Mouse (Mus musculus): ENCODE data around the gene Nrxn2. TPM values are rescaled to one million over a fixed set of nuclear protein-coding genes. Genes with fewer than 3 reads are reported as not detected.

Gene Nrxn2
- polyA plus RNA-seq (2012): 0.15 and 0.38 TPM in 2 replicates

GRCm38 (mm10) chr19:6418233-6418879 lies at the start of gene Nrxn2:
Nrxn2 (plus strand) TSS chr19:6418731.

DNA sequence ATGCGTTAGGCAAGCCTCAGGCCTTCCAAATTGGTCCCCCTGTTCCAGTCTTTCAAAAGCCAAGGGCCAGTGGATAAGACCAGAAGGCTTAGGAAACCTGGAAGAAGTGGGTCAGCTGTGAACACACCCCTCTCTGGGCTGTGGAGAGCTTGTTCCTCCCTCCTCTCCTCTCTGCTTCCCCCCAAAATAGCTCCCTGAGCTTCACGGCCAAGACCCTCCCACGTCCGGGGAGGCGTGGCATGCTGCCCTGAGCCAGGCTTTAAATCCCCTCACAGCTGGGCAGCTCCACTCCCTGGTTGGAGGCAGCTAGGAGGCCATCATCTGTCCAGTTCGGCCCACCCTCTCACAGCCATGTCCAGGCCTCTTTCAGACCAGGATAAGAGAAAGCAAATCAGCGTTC lies 34.4 kb upstream of the Nrxn2 start, which contains the start of gene Pygm:
Pygm (plus strand) TSS at position 272 of the 400 bp plus-strand sequence.

DNA sequence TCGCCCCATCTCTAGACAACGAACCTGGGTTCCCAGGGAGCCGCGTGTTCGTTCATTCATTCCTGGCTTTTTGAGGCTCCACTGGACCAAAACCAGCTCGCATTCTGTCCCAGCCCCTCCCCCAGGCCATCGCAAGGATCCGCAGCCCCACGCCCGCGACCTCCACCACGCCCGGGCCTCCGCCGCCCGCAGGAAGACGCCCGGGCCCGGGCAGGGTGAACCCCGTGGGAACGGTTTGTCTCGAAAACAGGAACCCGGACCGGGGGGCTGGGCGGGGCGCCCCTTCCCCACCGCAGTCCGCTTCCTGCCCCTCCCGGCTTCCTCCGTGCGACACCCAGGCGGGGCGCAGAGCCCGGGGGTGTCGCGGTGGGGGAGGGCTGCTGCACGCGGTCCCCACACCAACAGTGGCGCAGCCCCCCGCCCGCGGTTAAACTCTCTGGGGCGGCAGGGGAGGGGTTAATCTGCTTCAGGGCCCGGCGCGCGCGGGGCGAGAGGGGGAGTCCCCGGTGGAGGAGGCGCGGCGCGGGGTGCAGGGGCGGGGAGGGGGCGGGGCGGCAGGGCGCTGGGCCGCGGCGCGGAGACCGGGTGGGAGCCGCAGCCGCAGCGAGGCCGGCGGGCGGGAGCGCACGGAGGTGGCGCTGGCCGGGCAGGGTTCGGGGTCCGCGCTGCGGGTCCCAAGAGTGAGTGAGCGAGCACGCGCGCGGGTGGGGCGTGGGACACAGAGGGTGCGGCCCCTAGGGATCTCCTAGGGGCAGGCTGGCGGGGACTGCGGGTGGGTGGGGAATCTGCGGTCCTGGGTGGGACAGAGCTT lies 19.0 kb upstream of the Nrxn2 start, which contains the start of gene Rasgrp2:
Rasgrp2 (plus strand) TSS at position 56 of the 811 bp plus-strand sequence.

GRCm38 (mm10) chr19:6542367-6543034 lies 124.0 kb downstream of the Nrxn2 start, which contains the start of gene Slc22a12:
Slc22a12 (minus strand) TSS chr19:6543032.

Other genes starting within 250 kb of the Nrxn2 start
- gene Majin, start 234.3 kb upstream of the Nrxn2 start, polyA plus RNA-seq (2012): not detected in 2 replicates
- gene Gpha2, start 192.4 kb upstream of the Nrxn2 start, polyA plus RNA-seq (2012): not detected in 2 replicates
- 17.7 and 17.9 TPM in 2 replicates for gene Ppp2r5b, start 182.9 kb upstream of the Nrxn2 start, polyA plus RNA-seq (2012)
- gene Atg2a, start 177.1 kb upstream of the Nrxn2 start, polyA plus RNA-seq (2012): 78.6 and 105 TPM in 2 replicates
- 158 and 171 TPM in 2 replicates for gene Ehd1, start 142.0 kb upstream of the Nrxn2 start, polyA plus RNA-seq (2012)
- gene Cdc42bpg, start 112.3 kb upstream of the Nrxn2 start, polyA plus RNA-seq (2012): 17.3 and 21.8 TPM in 2 replicates
- gene Men1, start 83.8 kb upstream of the Nrxn2 start, polyA plus RNA-seq (2012): 113 and 132 TPM in 2 replicates
- gene Map4k2, start 77.6 kb upstream of the Nrxn2 start, polyA plus RNA-seq (2012): 122 and 145 TPM in 2 replicates
- 1,917 and 2,290 TPM in 2 replicates for gene Sf1, start 55.0 kb upstream of the Nrxn2 start, polyA plus RNA-seq (2012)
- 3.7 and 10.9 TPM in 2 replicates for gene Pygm, start 34.3 kb upstream of the Nrxn2 start, polyA plus RNA-seq (2012)
- gene Rasgrp2, start 19.4 kb upstream of the Nrxn2 start, polyA plus RNA-seq (2012): 586 and 616 TPM in 2 replicates
- 0.05 TPM in 1 of 2 replicates, not detected in the other for gene Slc22a12, start 124.3 kb downstream of the Nrxn2 start, polyA plus RNA-seq (2012)